Mouse (Mus musculus) naive thymus-derived CD4-positive, alpha-beta T cell, adult 5 months (primary cell): ENCODE data around the gene Fam83f. TPM values are rescaled to one million over a fixed set of nuclear protein-coding genes. Genes with fewer than 3 reads are reported as not detected.

Source experiments
- polyA plus RNA-seq: library from polyadenylated mRNA; unstranded; fragments of 100-300 nt; shearing (Covaris generic); gene quantifications from one replicate; pipeline ENCODE4 v1.2.1, GENCODE M21; 2017

The Fam83f gene
- 0.15 TPM for polyA plus RNA-seq

DNA sequence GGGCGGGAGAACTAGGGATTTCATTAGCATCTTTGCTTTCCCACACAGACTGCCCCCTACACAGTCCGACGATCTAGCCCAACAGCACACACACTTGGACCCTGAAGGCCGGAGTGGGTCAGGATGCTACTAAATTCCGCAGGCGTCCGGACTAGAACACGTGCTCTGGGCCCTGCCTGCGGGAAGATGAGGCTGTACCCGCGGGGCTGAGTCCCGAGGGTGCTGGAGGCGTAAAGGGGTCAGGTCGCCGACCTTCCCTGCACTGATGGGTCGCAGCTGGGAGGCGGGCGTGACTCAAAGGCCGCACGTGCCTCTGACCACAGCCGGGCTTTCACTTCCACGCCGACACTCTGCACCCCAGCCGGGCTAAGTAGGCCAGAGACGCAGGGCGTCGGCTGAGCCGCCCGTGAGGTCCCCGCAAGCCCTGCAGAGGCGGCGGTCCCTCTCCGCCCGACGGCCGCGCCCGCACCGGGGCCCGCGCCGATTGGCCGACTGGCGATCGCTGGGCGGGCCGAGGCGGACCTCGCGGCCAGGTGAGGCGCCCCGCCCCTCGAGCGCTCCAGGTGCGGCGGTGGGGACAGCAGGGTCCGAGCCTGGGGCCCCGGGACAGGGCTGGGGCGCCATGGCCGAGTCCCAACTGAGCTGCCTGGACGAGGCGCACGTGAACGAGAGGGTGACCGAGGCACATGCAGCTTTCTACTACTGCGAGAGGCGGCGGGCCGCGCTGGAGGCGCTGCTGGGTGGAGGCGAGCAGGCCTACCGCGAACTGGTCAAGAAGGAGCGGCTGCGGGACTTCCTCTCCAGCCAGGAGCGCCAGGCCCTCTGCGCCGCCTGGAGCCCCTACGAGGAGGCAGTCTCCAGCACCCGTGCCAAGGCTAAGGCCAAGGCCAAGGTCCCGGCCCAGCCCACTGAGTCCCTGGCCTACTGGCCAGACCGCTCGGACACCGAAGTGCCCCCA lies at the start of gene Fam83f:
Gene Fam83f (plus strand): TSS at position 553 of the 958 bp plus-strand sequence.

DNA sequence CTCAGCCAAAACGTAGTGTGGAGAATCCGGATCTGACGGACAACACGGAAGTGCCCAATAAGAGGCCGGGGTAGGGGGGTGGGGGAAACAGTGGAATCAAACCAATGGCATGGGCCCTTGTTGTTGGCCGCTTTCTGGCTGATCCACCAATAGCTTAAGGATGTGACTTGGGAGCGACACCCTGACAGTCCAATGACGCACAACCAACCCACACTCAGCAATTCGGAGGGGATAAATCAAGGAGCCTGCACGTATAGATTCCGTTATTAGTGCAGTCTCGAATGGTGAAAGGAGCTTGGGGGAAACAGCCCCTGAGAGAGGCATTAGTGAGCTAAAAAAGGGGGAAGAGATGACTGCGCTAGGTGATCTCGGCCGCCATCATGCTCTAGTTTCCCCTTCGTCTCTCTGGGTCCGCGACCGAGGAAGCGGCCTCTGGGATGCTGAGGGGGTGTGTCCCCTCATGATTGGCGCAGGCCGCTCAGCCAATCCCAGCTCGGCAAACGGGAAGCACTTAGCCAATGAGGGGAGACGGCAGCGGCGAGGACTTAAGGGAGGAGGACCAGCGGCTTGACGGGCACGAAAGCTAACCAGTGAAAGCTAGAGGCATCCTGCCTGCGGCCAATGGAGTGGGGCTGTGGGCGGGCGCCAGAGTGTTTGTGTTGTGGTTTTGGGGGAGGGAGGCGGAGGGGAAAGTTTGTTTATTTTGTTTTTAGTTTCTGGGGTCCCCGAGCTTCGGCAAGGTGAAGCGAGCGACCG lies 39.1 kb downstream of the Fam83f start, which contains the start of gene Tnrc6b:
Gene Tnrc6b (plus strand): TSS at position 706 of the 756 bp plus-strand sequence.

Other genes with a start within 250 kb of the Fam83f start
- 2.4 TPM for gene Enthd1, start 106.7 kb upstream of the Fam83f start, polyA plus RNA-seq
- 228 TPM for gene Grap2, start 99.3 kb upstream of the Fam83f start, polyA plus RNA-seq
- 73.9 TPM for gene Tnrc6b, start 39.5 kb downstream of the Fam83f start, polyA plus RNA-seq